Mouse (Mus musculus) stomach, postnatal 0 days (tissue): ENCODE measurements around the gene Ift27. TPM values are rescaled to one million over a fixed set of nuclear protein-coding genes. Genes with fewer than 3 reads are reported as not detected.

Experiments
- ATAC-seq: fragments of 200-750 bp; cut with Nextera tagmentation; 2 replicates; pipeline ENCODE4 v1.8.0; 2017; ENCODE audit not compliant: low FRiP score, low TSS enrichment
- DNase-seq: peaks from one replicate; pipeline ENCODE4 v3.0.0-alpha.2; 2016; ENCODE audit warnings: low spot score
- H3K27ac ChIP-seq: fragments of 300-500 bp; sonication (generic); replicated peaks from 2 replicates; pipeline ENCODE4 v1.5.1; 2014; ENCODE audit warnings: mild to moderate bottlenecking, control low read depth
- H3K27me3 ChIP-seq: fragments of 300-500 bp; sonication (generic); 2 replicates; pipeline ENCODE4 v1.6.1; 2014; ENCODE audit warnings: low read length; ENCODE audit not compliant: control insufficient read depth, insufficient read depth
- H3K36me3 ChIP-seq: fragments of 300-500 bp; sonication (generic); 2 replicates; pipeline ENCODE4 v1.6.1; 2014; ENCODE audit warnings: low read length, mixed read lengths; ENCODE audit not compliant: control insufficient read depth, insufficient read depth
- H3K4me1 ChIP-seq: fragments of 300-500 bp; sonication (generic); replicated peaks from 2 replicates; pipeline ENCODE4 v1.6.1; 2014; ENCODE audit warnings: antibody characterized with exemption; ENCODE audit not compliant: control insufficient read depth, insufficient read depth
- H3K4me2 ChIP-seq: fragments of 300-500 bp; sonication (generic); replicated peaks from 2 replicates; pipeline ENCODE4 v1.6.1; 2014; ENCODE audit warnings: low read depth, mild to moderate bottlenecking, control low read depth, moderate library complexity
- H3K4me3 ChIP-seq: fragments of 300-500 bp; sonication (generic); 2 replicates; pipeline ENCODE4 v1.5.1; 2014; ENCODE audit warnings: low read depth, low read length, control low read depth
- H3K9ac ChIP-seq: fragments of 300-500 bp; sonication (generic); 2 replicates; pipeline ENCODE4 v1.6.1; 2014; ENCODE audit warnings: mild to moderate bottlenecking, low read length, control low read depth, mixed read lengths
- H3K9me3 ChIP-seq: fragments of 300-500 bp; sonication (generic); 2 replicates; pipeline ENCODE4 v1.6.1; 2016; ENCODE audit warnings: low read length; ENCODE audit not compliant: control insufficient read depth
- CTCF ChIP-seq: IDR thresholded peaks from 2 replicates; pipeline ENCODE4 v1.5.1; 2016; ENCODE audit warnings: antibody characterized with exemption, low read depth, mild to moderate bottlenecking, moderate library complexity
- EP300 ChIP-seq: optimal IDR thresholded peaks from 2 replicates; pipeline ENCODE3; 2016; ENCODE audit warnings: antibody characterized with exemption
- WGBS: fragments of 180-500 bp; shearing (Covaris S2); extraction: QIAGEN DNeasy Blood & Tissue Kit; methylation state at CpG from one replicate; pipeline ENCODE4 v1.1.7; 2014; 5-methylcytosine and 5-hydroxymethylcytosine counted together
- polyA plus RNA-seq: library from polyadenylated mRNA; unstranded; fragments of >200 nt; fragmentation: Nextera tagmentation; extraction: Ambion mirVana; gene quantifications from 2 replicates; pipeline ENCODE4 v1.2.1, GENCODE M21; 2015

Gene Ift27
- polyA plus RNA-seq, 1 experiment from 2014 or later = 42.2 TPM

GRCm38 (mm10) chr15:78153045-78153775, 20.7 kb downstream of the Ift27 start:
- TF ChIP-seq EP300 = no peak
- no peak for TF ChIP-seq CTCF
- H3K27ac ChIP-seq = no peak overlapping the region
- no peak overlapping the region for H3K4me2 ChIP-seq
- no peak for ATAC-seq
- H3K36me3 ChIP-seq = no peaks in the 10 kb centered on the region
- H3K27me3 ChIP-seq = no peaks in the 10 kb centered on the region
- DNase-seq = peak; percentile 22
- no peak overlapping the region for H3K4me3 ChIP-seq
- H3K9me3 ChIP-seq = no peaks in the 10 kb centered on the region
- H3K4me1 ChIP-seq = no peaks in the 10 kb centered on the region
- no peak overlapping the region for H3K9ac ChIP-seq
- WGBS = 55% methylated on average over 11 of the region's 11 CpGs

- Histone ChIP-seq H3K4me1 (no peaks in the 10 kb centered on the region), H3K9ac (no peak overlapping the region), H3K27me3 (no peaks in the 10 kb centered on the region), H3K27ac (no peak overlapping the region), H3K9me3 (no peaks in the 10 kb centered on the region), H3K4me2 (no peak overlapping the region), H3K36me3 (no peaks in the 10 kb centered on the region), H3K4me3 (no peak overlapping the region)
- ATAC-seq = no peak
- no peak for DNase-seq
- no peak for TF ChIP-seq CTCF
- no peak for TF ChIP-seq EP300
- WGBS = 63% methylated on average over 7 of the region's 7 CpGs
These were observed 25.3 kb downstream of the Ift27 start for GRCm38 (mm10) chr15:78148565-78148964.

GRCm38 (mm10) chr15:78140226-78140625, 33.7 kb downstream of the Ift27 start:
- Histone ChIP-seq H3K27me3 (no peaks in the 10 kb centered on the region), H3K4me3 (no peak overlapping the region), H3K9me3 (no peaks in the 10 kb centered on the region), H3K9ac (no peak overlapping the region), H3K4me1 (no peaks in the 10 kb centered on the region), H3K4me2 (no peak overlapping the region), H3K36me3 (no peaks in the 10 kb centered on the region), H3K27ac (no peak overlapping the region)
- TF ChIP-seq CTCF (no peak), EP300 (no peak)
- no peak for DNase-seq
- ATAC-seq = no peak
- 65% methylated on average over 8 of the region's 8 CpGs for WGBS

GRCm38 (mm10) chr15:78134606-78135005, 39.3 kb downstream of the Ift27 start:
- no peaks in the 10 kb centered on the region for H3K4me1 ChIP-seq
- H3K27ac ChIP-seq = no peak overlapping the region
- no peak overlapping the region for H3K9ac ChIP-seq
- TF ChIP-seq CTCF (no peak), EP300 (no peak)
- DNase-seq (no peak), ATAC-seq (no peak)
- no peaks in the 10 kb centered on the region for H3K9me3 ChIP-seq
- H3K27me3 ChIP-seq = no peaks in the 10 kb centered on the region
- H3K36me3 ChIP-seq = no peaks in the 10 kb centered on the region
- H3K4me2 ChIP-seq = no peak overlapping the region
- no peak overlapping the region for H3K4me3 ChIP-seq
- WGBS = 23% methylated on average over 6 of the region's 6 CpGs

- Histone ChIP-seq H3K9me3 (no peaks in the 10 kb centered on the region), H3K9ac (no peak overlapping the region), H3K4me3 (no peak overlapping the region), H3K4me1 (no peaks in the 10 kb centered on the region), H3K4me2 (no peak overlapping the region), H3K27ac (no peak overlapping the region), H3K27me3 (no peaks in the 10 kb centered on the region), H3K36me3 (no peaks in the 10 kb centered on the region)
- DNase-seq (no peak), ATAC-seq (no peak)
- no peak for TF ChIP-seq EP300
- no peak for TF ChIP-seq CTCF
- WGBS = 37% methylated on average over 2 of the region's 2 CpGs
These were observed 40.5 kb downstream of the Ift27 start for GRCm38 (mm10) chr15:78133389-78133788.

- under 1% methylated on average over 39 of the region's 42 CpGs for WGBS
- peak; percentile 99 for ATAC-seq
- peak within 1 kb of the TSS; percentile 10; the same call in 1 of the 2 replicates for H3K4me3 ChIP-seq
These were observed 54.2 kb downstream of the Ift27 start, which contains the start of gene Cacng2 for GRCm38 (mm10) chr15:78119704-78120103. Gene Cacng2 (minus strand): TSS chr15:78120028.

More at GRCm38 (mm10) chr15:78119704-78120103, 54.2 kb downstream of the Ift27 start, which contains the start of gene Cacng2:
- Histone ChIP-seq H3K4me1 (no peaks in the 10 kb centered on the region), H3K9ac (no peak within 1 kb of the TSS), H3K27ac (no peak within 1 kb of the TSS), H3K36me3 (no peaks in the 10 kb centered on the region), H3K4me2 (peak within 1 kb of the TSS; percentile 29), H3K27me3 (no peaks in the 10 kb centered on the region), H3K9me3 (no peaks in the 10 kb centered on the region)
- TF ChIP-seq CTCF = peak; percentile 46
- TF ChIP-seq EP300 = no peak
- DNase-seq = peak; percentile 99
